Mouse (Mus musculus) embryonic facial prominence, embryonic 13.5 days (tissue): Measurements from ENCODE around the gene Ltc4s. TPM values are rescaled to one million over a fixed set of nuclear protein-coding genes. Genes with fewer than 3 reads are reported as not detected.

Experiments
- ATAC-seq: fragments of 200-750 bp; cut with Nextera tagmentation; 2 replicates; pipeline ENCODE4 v1.8.0; 2017; ENCODE audit warnings: low read depth; ENCODE audit not compliant: insufficient number of reproducible peaks, insufficient read depth, low FRiP score, low TSS enrichment
- H3K27ac ChIP-seq: fragments of 300-500 bp; sonication (generic); 2 replicates; pipeline ENCODE4 v1.5.1; 2015; ENCODE audit warnings: moderate library complexity, mild to moderate bottlenecking, inconsistent platforms
- H3K27me3 ChIP-seq: fragments of 300-500 bp; sonication (generic); 2 replicates; pipeline ENCODE4 v1.6.1; 2015; ENCODE audit warnings: mild to moderate bottlenecking, inconsistent platforms
- H3K36me3 ChIP-seq: fragments of 300-500 bp; sonication (generic); 2 replicates; pipeline ENCODE4 v1.6.1; 2015; ENCODE audit warnings: mild to moderate bottlenecking, inconsistent platforms
- H3K4me1 ChIP-seq: fragments of 300-500 bp; sonication (generic); 2 replicates; pipeline ENCODE4 v1.6.1; 2015; ENCODE audit warnings: inconsistent platforms
- H3K4me2 ChIP-seq: fragments of 300-500 bp; sonication (generic); 2 replicates; pipeline ENCODE4 v1.6.1; 2015; ENCODE audit warnings: moderate library complexity, mild to moderate bottlenecking, inconsistent platforms
- H3K4me3 ChIP-seq: fragments of 300-500 bp; sonication (generic); 2 replicates; pipeline ENCODE4 v1.5.1; 2015; ENCODE audit warnings: mild to moderate bottlenecking, inconsistent platforms
- H3K9ac ChIP-seq: fragments of 300-500 bp; sonication (generic); 2 replicates; pipeline ENCODE4 v1.6.1; 2015; ENCODE audit warnings: mild to moderate bottlenecking, inconsistent platforms
- H3K9me3 ChIP-seq: fragments of 300-500 bp; sonication (generic); 2 replicates; pipeline ENCODE4 v1.6.1; 2016; ENCODE audit warnings: inconsistent platforms
- WGBS: fragments of 180-500 bp; shearing (Covaris S2); methylation state at CpG from one replicate; pipeline ENCODE4 v1.1.7; 2015; ENCODE audit warnings: mixed read lengths; 5-methylcytosine and 5-hydroxymethylcytosine counted together
- polyA plus RNA-seq: library from polyadenylated mRNA; unstranded; fragments of >200 nt; fragmentation: Nextera tagmentation; extraction: Ambion mirVana; gene quantifications from 2 replicates; pipeline ENCODE4 v1.2.1, GENCODE M21; 2015

The Ltc4s gene
- polyA plus RNA-seq, 1 experiment from 2014 or later, result 1.8 TPM

DNA sequence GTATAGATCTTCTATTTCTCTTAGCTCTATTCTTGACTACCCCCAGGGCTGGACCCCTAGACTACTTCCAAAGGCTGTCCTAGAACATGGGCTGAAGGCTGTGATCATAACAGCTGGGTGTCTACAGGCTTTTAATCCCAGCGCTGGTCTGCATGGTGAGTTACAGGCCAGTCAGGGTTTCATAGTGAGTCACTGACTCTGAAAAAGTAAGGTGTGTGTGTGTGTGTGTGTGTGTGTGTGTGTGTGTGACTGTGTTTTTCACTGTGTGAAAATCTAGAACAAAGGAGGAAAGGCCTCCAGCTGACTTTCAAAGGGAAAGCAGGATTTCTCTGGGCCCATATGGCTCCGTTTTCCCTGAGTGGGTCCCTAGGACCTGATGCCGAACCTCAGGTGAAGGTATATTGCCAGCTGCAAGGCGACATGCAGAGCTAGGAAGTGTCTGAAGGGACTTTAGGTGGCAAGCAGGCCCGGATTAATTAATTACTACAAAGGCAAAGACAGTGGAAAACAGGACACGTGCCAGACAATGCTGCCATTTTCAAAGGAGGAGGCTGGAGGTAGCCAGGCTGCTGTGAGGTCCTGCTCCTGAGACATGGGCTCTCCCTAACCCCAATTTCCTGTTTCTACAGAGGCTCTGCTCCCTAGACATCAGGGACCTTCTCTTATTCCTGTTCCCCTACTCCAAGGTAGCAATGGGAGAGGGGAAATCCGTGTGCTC, 15.7 kb downstream of the Ltc4s start:
- Histone ChIP-seq H3K36me3 (no peaks in the 10 kb centered on the region), H3K9ac (no peak overlapping the region), H3K27ac (no peak overlapping the region), H3K4me2 (no peak overlapping the region), H3K9me3 (no peaks in the 10 kb centered on the region), H3K27me3 (no peaks in the 10 kb centered on the region), H3K4me1 (peaks cover 34% of the 10 kb centered on the region), H3K4me3 (no peak overlapping the region)
- 47% methylated on average over 7 of the region's 7 CpGs for whole genome bisulfite sequencing
- no peak for ATAC-seq

DNA sequence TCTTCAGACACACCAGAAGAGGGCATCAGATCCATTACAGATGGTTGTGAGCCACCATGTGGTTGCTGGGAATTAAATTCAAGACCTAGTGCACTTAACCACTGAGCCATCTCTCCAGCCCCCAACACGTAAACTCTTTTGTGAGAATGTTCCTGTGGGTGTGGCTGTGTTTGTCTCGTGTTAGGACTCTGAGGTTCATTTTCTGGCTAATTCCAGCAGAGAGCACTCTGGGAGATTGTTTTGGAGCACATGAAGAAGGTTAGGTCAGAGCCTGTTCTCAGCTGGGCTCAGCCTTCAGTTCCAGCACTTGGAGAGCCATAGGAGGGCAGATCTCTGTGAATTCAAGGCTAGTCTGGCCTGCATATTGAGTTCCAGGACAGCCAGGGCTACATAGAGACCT, 18.6 kb downstream of the Ltc4s start:
- Histone ChIP-seq H3K4me1 (peaks cover 32% of the 10 kb centered on the region), H3K4me2 (no peak overlapping the region), H3K9ac (no peak overlapping the region), H3K9me3 (no peaks in the 10 kb centered on the region), H3K27ac (no peak overlapping the region), H3K4me3 (no peak overlapping the region), H3K27me3 (no peaks in the 10 kb centered on the region), H3K36me3 (no peaks in the 10 kb centered on the region)
- WGBS, result 44% methylated on average over 2 of the region's 2 CpGs
- no peak for ATAC-seq

DNA sequence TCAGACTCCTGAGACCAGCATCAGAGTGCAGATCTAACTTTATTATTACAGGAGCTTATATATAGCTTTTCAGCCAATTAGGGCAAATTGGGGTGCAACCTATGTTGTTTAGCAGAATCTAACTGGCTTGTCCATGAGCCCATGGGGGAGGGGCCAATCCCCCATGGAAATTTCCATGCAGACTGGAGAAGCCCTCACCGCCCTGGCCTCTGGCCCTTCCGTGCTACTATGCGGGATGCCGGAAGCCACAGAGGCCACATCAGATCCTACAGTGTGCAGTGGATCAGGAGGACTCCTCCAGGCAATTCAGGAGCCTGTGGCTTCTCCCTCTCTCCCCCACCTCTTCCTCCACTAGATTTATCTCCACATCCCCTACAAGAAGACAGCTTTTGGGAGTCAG, 20.6 kb downstream of the Ltc4s start:
- Histone ChIP-seq H3K27me3 (no peaks in the 10 kb centered on the region), H3K9me3 (no peaks in the 10 kb centered on the region), H3K36me3 (no peaks in the 10 kb centered on the region), H3K4me2 (no peak overlapping the region), H3K4me3 (no peak overlapping the region), H3K4me1 (peaks cover 21% of the 10 kb centered on the region), H3K27ac (no peak overlapping the region), H3K9ac (no peak overlapping the region)
- 55% methylated on average over 4 of the region's 4 CpGs for WGBS
- ATAC-seq, result no peak

DNA sequence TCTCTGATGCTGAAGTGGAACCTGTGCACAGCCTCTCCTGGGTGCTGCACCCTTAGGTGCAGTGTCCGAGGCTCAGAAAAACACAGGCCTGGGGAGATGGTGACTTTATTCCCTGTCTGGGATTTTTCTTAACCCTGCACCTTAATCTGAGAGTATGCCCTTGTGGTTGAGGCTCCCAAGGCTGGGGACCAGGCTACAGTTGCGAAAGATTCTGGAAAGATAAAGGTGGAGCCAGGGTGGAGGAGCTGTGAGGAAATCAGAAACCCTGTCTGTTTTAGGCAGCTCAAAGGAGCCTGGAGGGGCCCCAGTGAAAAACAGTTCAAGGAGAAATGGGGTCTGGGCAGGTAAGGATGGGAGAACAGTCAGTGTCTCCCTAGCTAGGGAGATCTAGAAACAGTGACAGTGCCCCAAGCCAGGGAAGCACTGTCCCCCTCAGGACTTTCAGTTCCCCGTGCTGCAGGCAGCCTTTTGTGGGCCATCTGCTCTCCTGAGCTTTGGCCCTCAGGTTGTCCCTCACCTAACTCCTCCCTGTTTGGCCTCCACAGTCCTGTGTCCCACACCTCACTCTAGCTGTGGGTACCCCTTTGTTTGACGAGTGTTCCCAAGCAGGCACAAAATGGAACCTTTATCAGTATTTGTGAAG, 21.6 kb downstream of the Ltc4s start:
- Histone ChIP-seq H3K9me3 (no peaks in the 10 kb centered on the region), H3K4me3 (no peak overlapping the region), H3K36me3 (no peaks in the 10 kb centered on the region), H3K4me2 (no peak overlapping the region), H3K27me3 (no peaks in the 10 kb centered on the region), H3K27ac (no peak overlapping the region), H3K9ac (no peak overlapping the region), H3K4me1 (peaks cover 21% of the 10 kb centered on the region)
- whole genome bisulfite sequencing, result 74% methylated on average over 4 of the region's 4 CpGs
- no peak for ATAC-seq

DNA sequence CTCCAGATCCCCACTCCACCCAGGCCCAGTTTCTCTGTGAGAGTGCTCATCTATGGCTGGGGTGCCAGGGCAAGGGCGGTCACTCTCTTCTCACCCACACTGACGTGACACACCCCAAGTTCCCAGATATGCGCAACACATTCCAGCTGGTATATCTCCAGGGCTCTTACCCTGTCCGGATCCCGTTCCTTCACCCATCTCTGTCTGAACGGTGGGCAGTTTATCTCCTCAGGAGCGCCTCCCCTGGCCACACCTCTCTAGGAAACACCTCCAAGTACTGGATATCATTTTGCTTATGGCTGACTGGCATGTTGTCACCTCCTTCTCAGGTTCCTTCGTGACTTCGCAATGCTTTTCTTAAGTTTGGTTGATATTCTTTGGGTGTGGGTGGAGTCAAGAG, 22.8 kb downstream of the Ltc4s start:
- H3K9me3 ChIP-seq, result no peaks in the 10 kb centered on the region
- peaks cover 27% of the 10 kb centered on the region for H3K4me1 ChIP-seq
- no peaks in the 10 kb centered on the region for H3K27me3 ChIP-seq
- no peak overlapping the region for H3K27ac ChIP-seq
- H3K36me3 ChIP-seq, result no peaks in the 10 kb centered on the region
- 0 out of 2 replicates have a peak overlapping the region, but pooled peaks have one; percentile 6 for H3K9ac ChIP-seq
- 19% methylated on average over 9 of the region's 9 CpGs for WGBS
- no peak for ATAC-seq
- no peak overlapping the region for H3K4me3 ChIP-seq
- no peak overlapping the region for H3K4me2 ChIP-seq

DNA sequence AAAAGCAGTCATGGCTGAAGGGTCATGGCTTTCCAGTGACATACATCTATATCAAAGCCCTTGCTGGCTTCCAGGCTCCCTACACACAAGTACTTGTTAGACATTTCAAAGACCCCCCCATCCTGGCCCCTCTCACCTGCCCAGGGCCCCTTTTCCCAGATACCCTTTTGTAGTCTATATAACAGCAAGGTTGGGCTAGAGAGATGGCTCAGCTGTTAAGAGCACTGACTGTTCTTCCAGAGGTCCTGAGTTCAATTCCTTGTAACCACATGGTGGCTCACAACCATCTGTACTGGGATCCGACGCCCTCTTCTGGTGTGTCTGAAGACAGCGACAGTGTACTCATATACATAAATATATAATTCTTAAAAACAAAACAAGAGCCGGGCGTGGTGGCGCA, 23.8 kb downstream of the Ltc4s start:
- Histone ChIP-seq H3K4me3 (no peak overlapping the region), H3K36me3 (no peaks in the 10 kb centered on the region), H3K9me3 (no peaks in the 10 kb centered on the region), H3K27ac (no peak overlapping the region), H3K4me2 (no peak overlapping the region), H3K4me1 (peaks cover 27% of the 10 kb centered on the region), H3K9ac (no peak overlapping the region), H3K27me3 (no peaks in the 10 kb centered on the region)
- ATAC-seq, result no peak
- 91% methylated on average over 6 of the region's 6 CpGs for WGBS

DNA sequence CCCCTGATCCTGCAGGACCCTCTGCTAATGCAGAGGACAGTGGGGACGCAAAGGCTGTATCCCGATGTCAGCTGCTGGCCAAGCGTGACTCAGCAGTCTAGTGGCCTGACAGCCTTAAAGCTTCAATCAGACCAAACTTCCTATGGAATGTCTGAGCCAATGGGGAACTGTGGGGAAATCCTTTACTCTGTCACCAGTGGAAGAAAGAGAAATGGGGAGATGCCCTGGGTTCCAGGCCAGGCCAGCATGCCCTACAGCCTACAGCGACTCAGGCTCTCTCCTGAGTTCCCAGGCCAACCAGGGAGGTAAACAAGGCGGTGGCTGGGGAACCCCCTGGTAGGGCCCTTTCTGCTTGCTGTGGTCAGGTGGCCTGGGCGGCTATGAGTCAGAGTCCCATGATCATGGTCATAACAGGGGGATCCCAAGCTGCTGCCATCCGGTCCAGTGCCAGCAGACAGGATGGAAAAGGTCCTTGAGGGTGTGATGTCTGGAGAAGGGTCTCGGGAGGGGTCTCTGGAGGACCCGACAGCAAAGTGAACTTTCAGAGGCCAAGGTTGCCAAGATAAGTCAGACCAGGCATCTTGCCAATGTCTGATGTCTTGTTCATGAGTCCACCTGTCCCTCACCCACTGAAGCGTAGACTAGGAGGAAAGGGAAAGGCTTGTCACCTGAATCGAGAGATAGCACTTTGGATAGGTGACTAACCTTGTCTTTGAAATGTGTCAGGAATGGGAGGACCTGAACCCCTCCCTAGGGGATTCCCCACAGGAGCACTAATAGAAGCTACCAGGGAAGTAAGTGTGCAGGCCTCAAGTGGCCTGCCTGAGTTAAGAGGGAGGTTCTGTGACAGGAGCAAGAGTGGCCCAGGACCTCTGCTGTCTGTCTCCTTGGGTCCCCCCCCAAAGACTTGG, 25.3 kb downstream of the Ltc4s start:
- no peak overlapping the region for H3K9ac ChIP-seq
- H3K27ac ChIP-seq, result no peak overlapping the region
- H3K4me3 ChIP-seq, result no peak overlapping the region
- H3K4me2 ChIP-seq, result no peak overlapping the region
- H3K36me3 ChIP-seq, result peaks cover 3% of the 10 kb centered on the region
- no peaks in the 10 kb centered on the region for H3K27me3 ChIP-seq
- H3K9me3 ChIP-seq, result no peaks in the 10 kb centered on the region
- WGBS, result 65% methylated on average over 11 of the region's 11 CpGs
- ATAC-seq, result no peak
- H3K4me1 ChIP-seq, result peaks cover 36% of the 10 kb centered on the region

DNA sequence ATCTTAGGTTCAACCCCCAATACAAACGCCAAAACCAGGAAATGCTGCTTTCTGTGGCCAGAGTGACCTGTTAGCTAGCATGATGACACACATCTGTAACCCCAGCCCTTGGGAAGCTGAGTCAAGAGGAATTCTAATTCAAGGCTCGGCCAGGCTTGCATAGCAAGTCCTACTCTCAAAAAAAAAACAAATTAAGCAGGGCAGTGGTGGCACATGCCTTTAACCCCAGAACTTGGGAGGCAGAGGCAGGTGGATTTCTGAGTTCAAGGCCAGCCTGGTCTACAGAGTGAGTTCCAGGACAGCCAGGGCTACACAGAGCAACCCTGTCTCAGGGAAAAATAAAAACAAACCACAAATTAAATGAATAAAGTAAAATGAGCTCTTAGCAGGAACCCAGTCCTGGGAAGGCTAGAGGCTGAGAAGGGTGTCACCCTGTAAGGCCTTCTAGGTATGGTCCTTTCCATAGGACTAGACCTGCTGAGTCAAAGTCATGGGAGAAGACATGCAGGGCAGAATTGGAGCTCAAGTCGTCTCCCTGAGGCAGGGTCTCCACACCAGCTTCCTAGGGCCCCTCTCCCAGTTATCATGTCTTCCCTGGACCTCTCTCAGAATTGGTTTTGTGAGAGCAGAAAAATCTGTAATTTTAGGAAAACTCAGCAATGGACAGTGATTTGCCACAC, 26.2 kb downstream of the Ltc4s start:
- Histone ChIP-seq H3K36me3 (peaks cover 12% of the 10 kb centered on the region), H3K9ac (no peak overlapping the region), H3K4me1 (peaks cover 33% of the 10 kb centered on the region), H3K9me3 (no peaks in the 10 kb centered on the region), H3K4me3 (no peak overlapping the region), H3K4me2 (no peak overlapping the region), H3K27me3 (no peaks in the 10 kb centered on the region), H3K27ac (no peak overlapping the region)
- ATAC-seq, result no peak
- 68% methylated on average over 3 of the region's 3 CpGs for whole genome bisulfite sequencing

DNA sequence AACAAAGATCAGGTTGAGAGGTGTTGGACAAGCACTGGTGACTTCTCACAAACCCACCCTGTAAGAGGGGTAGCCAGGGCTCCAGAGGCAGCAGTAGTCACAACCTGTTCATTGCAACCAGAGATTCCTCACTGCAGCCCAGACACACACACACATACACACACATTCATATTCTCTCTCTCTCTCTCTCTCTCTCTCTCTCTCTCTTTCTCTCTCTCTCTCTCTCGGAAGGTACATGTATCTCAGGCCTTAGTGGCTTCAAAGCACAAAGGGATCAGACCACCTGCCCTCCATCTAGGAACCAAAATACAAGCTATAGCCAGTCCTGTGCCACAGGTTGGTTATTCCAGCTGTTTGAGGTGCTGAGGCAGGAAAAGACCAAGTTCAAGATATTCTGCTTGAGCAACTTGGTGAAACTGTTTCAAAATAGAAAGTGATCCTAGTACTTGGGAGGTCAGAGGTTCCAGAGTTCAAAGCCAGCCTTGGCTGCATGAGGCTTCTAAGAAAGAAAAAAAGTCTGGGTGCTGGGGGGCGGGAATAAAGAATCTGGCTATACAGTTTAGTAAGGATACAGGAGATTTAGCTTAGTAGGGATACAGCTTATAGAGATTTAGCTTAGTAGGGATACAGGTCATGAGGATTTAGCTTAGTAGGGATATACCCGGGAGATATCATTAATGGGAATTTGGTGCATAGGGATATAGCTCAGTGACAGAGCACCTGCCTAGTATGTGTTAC, 26.9 kb downstream of the Ltc4s start:
- 89% methylated on average over 3 of the region's 3 CpGs for WGBS
- no peak overlapping the region for H3K27ac ChIP-seq
- H3K4me2 ChIP-seq, result peak overlapping the region; percentile 70
- peak overlapping the region; percentile 96; the same call in 1 of the 2 replicates for H3K9ac ChIP-seq
- no peaks in the 10 kb centered on the region for H3K27me3 ChIP-seq
- peaks cover 27% of the 10 kb centered on the region for H3K4me1 ChIP-seq
- ATAC-seq, result no peak
- H3K4me3 ChIP-seq, result peak overlapping the region; percentile 92
- no peaks in the 10 kb centered on the region for H3K9me3 ChIP-seq
- H3K36me3 ChIP-seq, result peaks cover 19% of the 10 kb centered on the region

DNA sequence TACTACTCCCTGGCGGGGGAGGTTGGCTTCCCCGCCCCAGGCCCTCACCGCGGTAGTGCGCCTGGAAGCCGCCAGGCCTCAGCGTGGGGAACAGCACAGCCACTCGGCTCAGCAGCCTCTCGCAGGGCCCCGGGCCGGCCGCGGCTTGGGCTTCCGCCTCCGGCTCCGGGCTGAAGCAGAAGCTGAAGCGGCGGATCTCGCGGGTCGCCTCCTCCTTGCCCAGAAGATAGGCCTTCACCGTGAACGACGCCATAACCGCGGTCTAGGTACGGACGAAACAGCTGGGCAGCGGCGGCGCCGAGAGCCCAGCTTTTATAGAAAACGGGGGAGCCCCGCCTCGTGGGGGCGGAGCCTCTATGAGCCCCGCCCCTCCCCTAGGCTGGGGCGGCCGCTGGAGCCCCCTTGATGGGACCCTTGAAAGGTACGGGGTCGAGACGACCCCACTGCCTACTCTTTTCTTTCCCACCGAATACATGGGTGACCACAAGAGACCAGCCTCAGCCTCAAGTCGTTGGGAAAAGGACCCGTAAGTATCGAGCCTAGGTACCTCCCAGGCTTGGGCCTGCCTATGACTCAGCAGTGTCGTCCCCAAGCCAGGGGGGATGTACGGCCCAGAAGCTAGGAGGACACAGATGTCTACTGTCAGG, 27.8 kb downstream of the Ltc4s start, which contains the start of the genes Sqstm1 and Mgat4b:
Gene Sqstm1, minus strand, starts transcription at position 323 of the 647 bp plus-strand sequence.
Gene Mgat4b, plus strand, starts transcription at position 386 of the 647 bp plus-strand sequence.
- WGBS, result under 1% methylated on average over 48 of the region's 48 CpGs
- H3K9ac ChIP-seq, result peak within 1 kb of the TSS; percentile 96
- H3K27ac ChIP-seq, result peak within 1 kb of the TSS; percentile 96
- H3K9me3 ChIP-seq, result no peaks in the 10 kb centered on the region
- peak within 1 kb of the TSS; percentile 92 for H3K4me3 ChIP-seq
- H3K27me3 ChIP-seq, result no peaks in the 10 kb centered on the region
- ATAC-seq, result peak; percentile 71
- peaks cover 18% of the 10 kb centered on the region for H3K4me1 ChIP-seq
- H3K36me3 ChIP-seq, result peaks cover 28% of the 10 kb centered on the region
- peak within 1 kb of the TSS; percentile 70 for H3K4me2 ChIP-seq
